Comparison of ENCODE assay signal across 22 mouse cellular contexts in the genomic region with DNA sequence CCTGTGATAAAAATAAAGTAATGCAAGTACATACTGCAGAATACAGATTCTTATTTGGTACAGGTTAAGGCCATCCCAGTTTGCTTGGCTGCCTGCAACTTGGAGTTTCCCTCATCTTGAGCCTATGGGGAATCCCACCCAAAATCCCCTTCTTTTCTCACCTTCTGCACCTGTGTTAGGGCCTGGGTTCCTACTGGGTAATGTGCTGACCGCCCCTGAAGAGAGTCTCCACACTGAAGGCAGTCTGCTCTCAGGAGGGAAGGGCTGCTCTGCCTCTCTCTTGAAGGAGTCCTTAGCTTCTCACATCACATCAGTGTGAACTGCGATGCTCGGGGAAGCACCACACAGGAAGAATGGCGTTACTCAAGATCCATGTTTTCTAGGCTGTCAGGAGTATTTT. TPM values are rescaled to one million over a fixed set of nuclear protein-coding genes. Genes with fewer than 3 reads are reported as not detected.
"Had no signal": no experiment of that assay in that cellular context is flagged by ENCODE, and none has a peak within 500 bp of the region (broad histone marks: within the 10 kb centered on the region; RNA-seq: fewer than 3 reads in every experiment).

No protein-coding gene starts in this region.

- H3K4me3 ChIP-seq: layer of hippocampus, adult 2 months; liver, embryonic 13.5 days; midbrain, embryonic 15.5 days; neural tube, embryonic 12.5 days; neural tube, embryonic 15.5 days; stomach, embryonic 15.5 days had no signal

- DNase-seq: kidney, postnatal 25 days; layer of hippocampus, adult 9-11 months; liver, embryonic 13.5 days; lung, adult 2 months; lung, postnatal 14 days; lung, postnatal 4 days; right cerebral cortex, adult 18-20 months; right cerebral cortex, postnatal 14 days; spleen, adult 18-20 months; thymus, postnatal 36 days had no signal

- H3K27ac ChIP-seq: kidney, postnatal 0 days; layer of hippocampus, adult 2 months; liver, embryonic 13.5 days; midbrain, embryonic 15.5 days; neural tube, embryonic 12.5 days; neural tube, embryonic 15.5 days; stomach, embryonic 15.5 days had no signal

- H3K9me3 ChIP-seq: liver, embryonic 13.5 days; midbrain, embryonic 15.5 days; neural tube, embryonic 12.5 days; neural tube, embryonic 15.5 days; stomach, embryonic 15.5 days had no signal

- H3K27me3 ChIP-seq: liver, embryonic 13.5 days; midbrain, embryonic 15.5 days; neural tube, embryonic 12.5 days; neural tube, embryonic 15.5 days; stomach, embryonic 15.5 days had no signal

- ATAC-seq: midbrain, embryonic 15.5 days had no signal

- H3K4me1 ChIP-seq: liver, embryonic 13.5 days; midbrain, embryonic 15.5 days; neural tube, embryonic 12.5 days; neural tube, embryonic 15.5 days; stomach, embryonic 15.5 days had no signal

RNA-seq across cellular contexts. Expression of a gene that starts 11.2 kb away (rescaled TPM):
- total RNA-seq: left cerebral cortex, postnatal 10 days; megakaryocyte progenitor cell, adult 5-6 weeks; megakaryocyte-erythroid progenitor cell, adult 5-6 weeks had no signal
- polyA plus RNA-seq: large intestine, adult 2 months; limb, embryonic 11.5 days; midbrain, embryonic 11.5 days had no signal
